Mouse (Mus musculus): ENCODE results near the gene Cyp4f13. TPM values are rescaled to one million over a fixed set of nuclear protein-coding genes. Genes with fewer than 3 reads are reported as not detected.

The Cyp4f13 gene
- total RNA-seq, 1 experiment from 2014 or later, result 36.0 TPM

Other genes starting within 250 kb of the Cyp4f13 start
- gene Zfp871, start 159.1 kb downstream of the Cyp4f13 start, total RNA-seq (2017), result 54.6 and 57.0 TPM in 2 replicates
- not detected in 2 replicates for gene Zfp811, start 137.5 kb downstream of the Cyp4f13 start, total RNA-seq (2017)
- gene Zfp799, start 117.1 kb downstream of the Cyp4f13 start, total RNA-seq (2017), result 4.9 and 12.2 TPM in 2 replicates
- 5.4 and 6.1 TPM in 2 replicates for gene Zfp870, start 55.8 kb downstream of the Cyp4f13 start, total RNA-seq (2017)
- not detected in 2 replicates for gene Cyp4f14, start 30.1 kb downstream of the Cyp4f13 start, total RNA-seq (2017)
- gene Zfp472, start 18.4 kb upstream of the Cyp4f13 start, total RNA-seq (2017), result 15.1 and 15.5 TPM in 2 replicates
- gene Zfp952, start 45.7 kb upstream of the Cyp4f13 start, total RNA-seq (2017), result 20.5 and 28.3 TPM in 2 replicates
- gene Zfp763, start 86.0 kb upstream of the Cyp4f13 start, total RNA-seq (2017), result 4.2 and 5.3 TPM in 2 replicates
- gene 4921501E09Rik, start 120.7 kb upstream of the Cyp4f13 start, total RNA-seq (2017), result not detected in 2 replicates
- 3.2 and 4.2 TPM in 2 replicates for gene Zfp563, start 141.9 kb upstream of the Cyp4f13 start, total RNA-seq (2017)
- not detected in 2 replicates for gene Morc2b, start 192.3 kb upstream of the Cyp4f13 start, total RNA-seq (2017)
- gene Olfr55, start 221.0 kb upstream of the Cyp4f13 start, total RNA-seq (2017), result not detected in 2 replicates
- gene Olfr239, start 243.9 kb upstream of the Cyp4f13 start, total RNA-seq (2017), result not detected in 2 replicates

All from neutrophil, adult 5-6 weeks (primary cell).